Mouse (Mus musculus): ENCODE measurements at regions not wholly inside any gene's neighbourhood (a gene's known extent, or its start where the extent isn't known, plus 50 kb on each side); places are given as distances from the start of the nearest gene placed in this dataset.

DNA sequence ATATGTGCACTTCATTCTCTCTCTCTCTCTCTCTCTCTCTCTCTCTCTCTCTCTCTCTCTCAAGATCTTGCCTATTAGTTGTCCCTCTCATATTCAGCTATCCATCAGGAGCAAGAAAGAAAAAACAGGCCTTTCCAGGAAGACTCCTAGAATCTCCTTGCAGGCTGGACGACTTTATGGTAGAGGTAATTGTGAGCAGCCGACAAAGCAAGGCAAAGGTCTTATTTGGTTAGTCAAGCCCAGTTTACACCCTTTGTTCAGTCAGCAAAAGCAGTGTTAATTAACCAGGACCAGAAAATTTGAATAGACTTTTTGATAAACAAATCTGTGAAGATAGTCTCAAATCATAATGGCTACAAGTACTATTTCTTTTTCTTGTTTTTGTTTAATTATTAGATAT, 57.4 kb downstream of the Zfp36l1 start:
- TF ChIP-seq CTCF (IDR thresholded peaks at IDR 0.05), result no peak
- no peak for TF ChIP-seq EP300 (IDR thresholded peaks at IDR 0.05; ENCODE audit: insufficient read depth, low read depth, low read length)

Data from heart, adult 2 months (tissue).